Mouse (Mus musculus) stomach, embryonic 14.5 days (tissue): ENCODE results near the gene Ocel1. TPM values are rescaled to one million over a fixed set of nuclear protein-coding genes. Genes with fewer than 3 reads are reported as not detected.

Source experiments
- polyA plus RNA-seq: library from polyadenylated mRNA; unstranded; fragments of >200 nt; fragmentation: Nextera tagmentation; extraction: Ambion mirVana; gene quantifications from 2 replicates; pipeline ENCODE4 v1.2.1, GENCODE M21; 2014

Ocel1 gene
- polyA plus RNA-seq, 1 experiment from 2014 or later = 3.8 TPM

Other genes with a start within 250 kb of the Ocel1 start
- gene Myo9b, start 98.6 kb upstream of the Ocel1 start, polyA plus RNA-seq = 22.5 and 23.8 TPM in 2 replicates
- gene Haus8, start 98.4 kb upstream of the Ocel1 start, polyA plus RNA-seq = 53.7 and 54.1 TPM in 2 replicates
- 106 and 108 TPM in 2 replicates for gene Use1, start 4.5 kb upstream of the Ocel1 start, polyA plus RNA-seq
- 52.7 and 65.5 TPM in 2 replicates for gene Nr2f6, start 10.7 kb downstream of the Ocel1 start, polyA plus RNA-seq
- gene Ushbp1, start 24.5 kb downstream of the Ocel1 start, polyA plus RNA-seq = 8.6 and 9.6 TPM in 2 replicates
- 92.2 and 94.2 TPM in 2 replicates for gene Babam1, start 25.6 kb downstream of the Ocel1 start, polyA plus RNA-seq
- gene Ankle1, start 34.7 kb downstream of the Ocel1 start, polyA plus RNA-seq = 30.9 and 39.8 TPM in 2 replicates
- gene Abhd8, start 92.4 kb downstream of the Ocel1 start, polyA plus RNA-seq = 28.4 and 30.0 TPM in 2 replicates
- gene Mrpl34, start 93.7 kb downstream of the Ocel1 start, polyA plus RNA-seq = 139 and 154 TPM in 2 replicates
- 94.8 and 98.9 TPM in 2 replicates for gene Dda1, start 97.9 kb downstream of the Ocel1 start, polyA plus RNA-seq
- 2.3 TPM in 2 replicates for gene Ano8, start 114.7 kb downstream of the Ocel1 start, polyA plus RNA-seq
- 7.1 and 7.2 TPM in 2 replicates for gene Gtpbp3, start 116.8 kb downstream of the Ocel1 start, polyA plus RNA-seq
- 67.1 and 67.5 TPM in 2 replicates for gene Plvap, start 140.5 kb downstream of the Ocel1 start, polyA plus RNA-seq
- 0.41 and 0.58 TPM in 2 replicates for gene Ccdc194, start 154.4 kb downstream of the Ocel1 start, polyA plus RNA-seq
- gene Bst2, start 166.2 kb downstream of the Ocel1 start, polyA plus RNA-seq = 7.6 and 10.9 TPM in 2 replicates
- 103 and 105 TPM in 2 replicates for gene Mvb12a, start 171.6 kb downstream of the Ocel1 start, polyA plus RNA-seq
- gene Tmem221, start 187.6 kb downstream of the Ocel1 start, polyA plus RNA-seq = 1.4 and 1.9 TPM in 2 replicates
- not detected in 2 replicates for gene Nxnl1, start 195.3 kb downstream of the Ocel1 start, polyA plus RNA-seq
- gene Slc27a1, start 197.6 kb downstream of the Ocel1 start, polyA plus RNA-seq = 28.2 and 29.4 TPM in 2 replicates
- 258 and 266 TPM in 2 replicates for gene Pgls, start 220.9 kb downstream of the Ocel1 start, polyA plus RNA-seq
- gene Fam129c, start 226.3 kb downstream of the Ocel1 start, polyA plus RNA-seq = 3.4 and 4.5 TPM in 2 replicates
- gene Colgalt1, start 239.7 kb downstream of the Ocel1 start, polyA plus RNA-seq = 87.6 and 89.1 TPM in 2 replicates